Mouse (Mus musculus): Measurements from ENCODE around the gene Rhox11.
"Not testable (repeated sequence)": the region's sequence is repeated elsewhere in the genome, so short reads cannot be mapped to it uniquely, and the experiment has no call there.

DNA sequence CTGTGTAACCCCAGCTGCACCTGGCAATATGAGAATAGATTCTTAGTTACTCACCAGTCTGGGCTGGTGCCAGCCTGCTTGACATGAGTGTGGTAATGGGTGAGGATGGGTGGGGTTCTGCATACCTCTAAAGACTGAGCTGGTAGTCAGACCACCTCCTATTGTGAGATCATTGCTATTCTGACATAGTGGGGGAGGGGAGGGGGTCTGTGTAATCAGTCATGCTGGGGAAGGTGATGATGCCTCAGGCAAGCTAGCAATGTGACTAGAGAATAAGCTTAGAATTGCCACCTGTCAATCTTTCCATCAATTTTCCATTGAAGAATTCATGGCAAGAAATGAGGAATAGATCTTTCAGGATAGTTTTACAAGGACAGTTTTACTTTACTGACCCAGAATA is 41.9 kb downstream of the Rhox11 start, which contains the start of gene Btg1-ps2:
- not testable (repeated sequence) for TF ChIP-seq CTCF, EP300 (IDR thresholded peaks at IDR 0.05; ENCODE audit: low read depth)
